Mouse (Mus musculus) ES-E14 (cell line): ENCODE results near the gene Nav2.

Source experiments
- CHD2 ChIP-seq: IDR thresholded peaks from 2 replicates; pipeline ENCODE4 v1.6.1; 2014; ENCODE audit warnings: mild to moderate bottlenecking, low read depth, low read length, inconsistent platforms
- HCFC1 ChIP-seq: IDR thresholded peaks from 2 replicates; pipeline ENCODE4 v1.6.1; 2012; ENCODE audit warnings: low read length, inconsistent platforms, borderline replicate concordance; ENCODE audit not compliant: insufficient read depth
- MAFK ChIP-seq: IDR thresholded peaks from 2 replicates; pipeline ENCODE4 v1.6.1; 2014; ENCODE audit warnings: mild to moderate bottlenecking, low read depth, low read length, inconsistent platforms; ENCODE audit not compliant: insufficient read depth
- ZC3H11A ChIP-seq: IDR thresholded peaks from 2 replicates; pipeline ENCODE4 v1.6.1; 2012; ENCODE audit warnings: low read depth, mild to moderate bottlenecking, inconsistent platforms, low read length, borderline replicate concordance
- ZNF384 ChIP-seq: IDR thresholded peaks from 2 replicates; pipeline ENCODE4 v1.6.1; 2012; ENCODE audit warnings: low read depth, low read length, inconsistent platforms

- no peak for TF ChIP-seq HCFC1
- no peak for TF ChIP-seq CHD2
- TF ChIP-seq ZNF384: no peak
- TF ChIP-seq ZC3H11A: no peak
- TF ChIP-seq MAFK: no peak
Measured at GRCm38 (mm10) chr7:49191081-49191678, 282.7 kb downstream of the Nav2 start.
